ENCODE assay signal across 8 mouse cellular contexts in the genomic region with DNA sequence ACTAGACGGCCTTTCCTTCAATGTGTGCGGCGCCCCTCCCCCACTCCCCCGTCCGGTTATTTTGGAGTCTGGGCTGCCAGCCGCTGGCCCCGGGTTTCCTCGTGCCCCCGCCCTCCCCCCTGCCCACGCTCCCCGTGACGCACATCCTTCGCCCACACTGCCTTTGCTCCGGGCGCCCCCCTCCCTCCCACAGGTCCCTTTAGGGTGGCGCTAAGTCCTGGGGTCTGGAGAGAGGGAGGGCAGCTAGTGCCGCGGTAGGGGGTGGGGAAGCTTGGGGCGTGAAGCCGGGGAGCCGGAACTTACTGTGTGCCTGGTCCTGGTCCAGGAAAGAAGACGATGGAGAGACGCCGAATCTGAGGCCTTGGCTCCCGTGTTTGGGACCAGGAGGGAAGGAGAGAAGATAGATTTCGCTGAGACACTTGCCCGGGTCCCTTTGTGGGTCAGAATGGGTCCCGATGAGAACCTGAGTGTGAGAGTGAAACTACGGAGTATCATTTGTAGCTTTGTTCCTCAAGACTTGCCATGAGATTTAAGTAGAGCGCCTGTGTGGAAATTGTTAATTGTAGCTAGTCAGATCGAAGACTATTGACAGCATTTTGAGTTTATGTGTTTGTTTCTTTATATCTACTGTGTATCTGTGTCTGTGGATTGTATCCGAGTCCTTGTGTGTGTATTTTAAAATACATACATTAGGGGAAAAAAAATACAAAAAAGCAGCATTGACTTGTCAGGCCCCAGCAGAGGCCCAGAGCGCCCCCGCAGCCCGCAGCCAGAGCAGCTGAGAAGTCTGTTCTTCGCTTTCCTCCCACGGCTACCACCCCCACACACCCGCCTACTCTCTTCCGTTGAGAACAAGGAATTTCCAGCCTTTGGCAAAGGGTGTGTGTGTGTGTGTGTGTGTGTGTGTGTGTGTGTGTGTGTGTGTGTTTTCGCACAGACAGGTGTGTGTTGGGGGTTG. TPM values are rescaled to one million over a fixed set of nuclear protein-coding genes. Genes with fewer than 3 reads are reported as not detected.
DNase-seq lines count a peak whose midpoint lies in the region; ATAC-seq and TF ChIP-seq lines count a peak whose summit lies in the region.

Gene Nab2, minus strand, starts transcription at position 476 of the 958 bp plus-strand sequence.

- H3K36me3 ChIP-seq in embryonic facial prominence, embryonic 11.5 days (replicated peaks; ENCODE audit: control insufficient read depth, insufficient read depth, low read depth, low read length), result peaks cover 2% of the 10 kb centered on the region; the same call in 1 of the 2 replicates
- no peaks in the 10 kb centered on the region for H3K36me3 ChIP-seq in liver, embryonic 11.5 days (ENCODE audit: control insufficient read depth, insufficient read depth, low read length)
- H3K36me3 ChIP-seq in myocyte (ENCODE audit: control insufficient read depth, insufficient read depth), result peaks cover 5% of the 10 kb centered on the region
- H3K36me3 ChIP-seq in stomach, embryonic 15.5 days, result no peaks in the 10 kb centered on the region

- peaks cover 2% of the 10 kb centered on the region; the same call in 1 of the 2 replicates for H3K27me3 ChIP-seq in embryonic facial prominence, embryonic 11.5 days (ENCODE audit: control insufficient read depth, insufficient read depth, low read length)
- H3K27me3 ChIP-seq in liver, embryonic 11.5 days (replicated peaks; ENCODE audit: control insufficient read depth, insufficient read depth, low read length), result peaks cover 53% of the 10 kb centered on the region
- H3K27me3 ChIP-seq in myocyte (ENCODE audit: control insufficient read depth, insufficient read depth, insufficient read length), result no peaks in the 10 kb centered on the region
- no peaks in the 10 kb centered on the region for H3K27me3 ChIP-seq in stomach, embryonic 15.5 days (replicated peaks)

- peak; percentile 36 for ATAC-seq in embryonic facial prominence, embryonic 11.5 days (replicated peaks; ENCODE audit: insufficient number of reproducible peaks, low FRiP score, low TSS enrichment, low read depth)
- ATAC-seq in liver, embryonic 11.5 days (replicated peaks; ENCODE audit: low FRiP score), result peak; percentile 30
- ATAC-seq in stomach, embryonic 15.5 days (ENCODE audit: insufficient read depth, low FRiP score, low read depth), result peak; percentile 29

- peak within 1 kb of the TSS; percentile 72 for H3ac ChIP-seq in myocyte (ENCODE audit: control insufficient read depth, insufficient read length)

- H3K27ac ChIP-seq in embryonic facial prominence, embryonic 11.5 days (replicated peaks; ENCODE audit: low read depth, low read length), result peak within 1 kb of the TSS; percentile 99
- peak within 1 kb of the TSS; percentile 89 for H3K27ac ChIP-seq in liver, embryonic 11.5 days (ENCODE audit: low read depth, low read length)
- H3K27ac ChIP-seq in stomach, embryonic 15.5 days, result peak within 1 kb of the TSS; percentile 94

- peak within 1 kb of the TSS; percentile 90 for H3K9ac ChIP-seq in embryonic facial prominence, embryonic 11.5 days (replicated peaks; ENCODE audit: low read length)
- peak within 1 kb of the TSS; percentile 46; the same call in 1 of the 2 replicates for H3K9ac ChIP-seq in liver, embryonic 11.5 days (ENCODE audit: low read depth, low read length)
- peak within 1 kb of the TSS; percentile 17; the same call in 1 of the 2 replicates for H3K9ac ChIP-seq in stomach, embryonic 15.5 days

- 2% methylated on average over 40 of the region's 40 CpGs for WGBS in embryonic facial prominence, embryonic 11.5 days
- WGBS in liver, embryonic 11.5 days, result 6% methylated on average over 40 of the region's 40 CpGs
- WGBS in stomach, embryonic 15.5 days, result under 1% methylated on average over 39 of the region's 40 CpGs

- peaks cover 19% of the 10 kb centered on the region for H3K4me1 ChIP-seq in embryonic facial prominence, embryonic 11.5 days (ENCODE audit: control insufficient read depth, insufficient read depth, low read length)
- H3K4me1 ChIP-seq in liver, embryonic 11.5 days (replicated peaks; ENCODE audit: control insufficient read depth, insufficient read depth, low read length), result peaks cover 35% of the 10 kb centered on the region
- H3K4me1 ChIP-seq in stomach, embryonic 15.5 days, result peaks cover 35% of the 10 kb centered on the region

- peak within 1 kb of the TSS; percentile 80 for H3K4me3 ChIP-seq in embryonic facial prominence, embryonic 11.5 days (ENCODE audit: low read depth, low read length)
- peak within 1 kb of the TSS; percentile 63 for H3K4me3 ChIP-seq in liver, embryonic 11.5 days (ENCODE audit: low read depth, low read length)
- peak within 1 kb of the TSS; percentile 98 for H3K4me3 ChIP-seq in myocyte
- peak within 1 kb of the TSS; percentile 65 for H3K4me3 ChIP-seq in stomach, embryonic 15.5 days (replicated peaks)

- no peaks in the 10 kb centered on the region for H3K9me3 ChIP-seq in embryonic facial prominence, embryonic 11.5 days (replicated peaks; ENCODE audit: control insufficient read depth, low read length)
- H3K9me3 ChIP-seq in liver, embryonic 11.5 days (ENCODE audit: control insufficient read depth, low read length), result no peaks in the 10 kb centered on the region
- no peaks in the 10 kb centered on the region for H3K9me3 ChIP-seq in stomach, embryonic 15.5 days

- TF ChIP-seq POLR2A in myocyte (IDR thresholded peaks at IDR 0.05; ENCODE audit: insufficient read length, low read depth), result peak; percentile 64

- peak; percentile 66 to 70 for DNase-seq in urinary bladder, adult 18-20 months (ENCODE audit: low spot score in 2 of 2)
- DNase-seq in urinary bladder, postnatal 10 days (ENCODE audit: low spot score), result no peak
- peak; percentile 76 for DNase-seq in embryonic facial prominence, embryonic 11.5 days (ENCODE audit: low spot score)
- peak; percentile 85 to 86 for DNase-seq in heart, adult 9 months (ENCODE audit: low spot score in 2 of 2)
- DNase-seq in kidney, adult 9 months, result peak; percentile 76
- DNase-seq in liver, embryonic 11.5 days (ENCODE audit: low spot score), result peak; percentile 63

- H3K4me2 ChIP-seq in embryonic facial prominence, embryonic 11.5 days (ENCODE audit: low read depth, low read length), result peak within 1 kb of the TSS; percentile 58
- peak within 1 kb of the TSS; percentile 93 for H3K4me2 ChIP-seq in liver, embryonic 11.5 days
- peak within 1 kb of the TSS; percentile 90 for H3K4me2 ChIP-seq in myocyte (ENCODE audit: low read depth)
- H3K4me2 ChIP-seq in stomach, embryonic 15.5 days, result peak within 1 kb of the TSS; percentile 85

- H3K79me2 ChIP-seq in myocyte (ENCODE audit: control insufficient read depth, insufficient read depth), result peaks cover 29% of the 10 kb centered on the region

TF ChIP-seq in myocyte, 11 proteins besides CTCF, POLR2A, EP300 and RAD21:
- TF ChIP-seq USF1 (IDR thresholded peaks at IDR 0.05; ENCODE audit: low read depth), result no peak
- peak; percentile 4 for TF ChIP-seq SRF (IDR thresholded peaks at IDR 0.05; ENCODE audit: control insufficient read depth, insufficient read length, low read depth)
- TF ChIP-seq TCF3 (IDR thresholded peaks at IDR 0.05; ENCODE audit: insufficient read length, low read depth), result no peak
- peak; percentile 69 for TF ChIP-seq POLR2AphosphoS2 (IDR thresholded peaks at IDR 0.05; ENCODE audit: insufficient read length, low read depth)
- no peak for TF ChIP-seq MAX (IDR thresholded peaks at IDR 0.05; ENCODE audit: low read depth)
- TF ChIP-seq CEBPB (IDR thresholded peaks at IDR 0.05; ENCODE audit: insufficient read depth, poor library complexity, severe bottlenecking), result no peak
- no peak for TF ChIP-seq TCF12 (IDR thresholded peaks at IDR 0.05; ENCODE audit: insufficient read depth, poor library complexity, severe bottlenecking)
- TF ChIP-seq REST (IDR thresholded peaks at IDR 0.05; ENCODE audit: insufficient read depth, insufficient read length), result no peak
- TF ChIP-seq MYOG (IDR thresholded peaks at IDR 0.05; ENCODE audit: control insufficient read depth in 1 of 3, insufficient read depth in 1 of 3, insufficient read length in 2 of 3, low read depth in 2 of 3), result peak; percentile 12 to 75 (median 33)
- TF ChIP-seq MYOD1 (IDR thresholded peaks at IDR 0.05; ENCODE audit: control insufficient read depth in 1 of 3, insufficient read length in 2 of 3, low read depth in 2 of 3), result peak in 2 of 3 experiments; percentile 42 to 54
- TF ChIP-seq E2F4 (IDR thresholded peaks at IDR 0.05; ENCODE audit: insufficient read depth), result no peak

RNA-seq across cellular contexts. Expression of gene Nab2, which starts in this region (rescaled TPM):
- polyA plus RNA-seq in embryonic facial prominence, embryonic 11.5 days (2014; fragmentation: Nextera tagmentation; extraction: Ambion mirVana), result 8.0 and 9.3 TPM in 2 replicates
- 5.7 and 5.8 TPM in 2 replicates for polyA plus RNA-seq in liver, embryonic 11.5 days (2014; fragmentation: Nextera tagmentation; extraction: Ambion mirVana)
- 68.7 TPM for polyA plus RNA-seq in myocyte (2012; fragmentation: generic; extraction: Trizol)
- 10.8 and 13.3 TPM in 2 replicates for polyA plus RNA-seq in stomach, embryonic 15.5 days (2015; fragmentation: Nextera tagmentation; extraction: Ambion mirVana)

Comparison
In these comparisons a context has a peak if more than half of its experiments do, and no peak if none do; other contexts are left out.
1. H3K9ac ChIP-seq: peak in every context shown above with its lines; median percentile 90 in embryonic facial prominence, embryonic 11.5 days; 46 in liver, embryonic 11.5 days; 17 in stomach, embryonic 15.5 days.